Mouse (Mus musculus): ENCODE measurements around the gene Irgm1.

DNA sequence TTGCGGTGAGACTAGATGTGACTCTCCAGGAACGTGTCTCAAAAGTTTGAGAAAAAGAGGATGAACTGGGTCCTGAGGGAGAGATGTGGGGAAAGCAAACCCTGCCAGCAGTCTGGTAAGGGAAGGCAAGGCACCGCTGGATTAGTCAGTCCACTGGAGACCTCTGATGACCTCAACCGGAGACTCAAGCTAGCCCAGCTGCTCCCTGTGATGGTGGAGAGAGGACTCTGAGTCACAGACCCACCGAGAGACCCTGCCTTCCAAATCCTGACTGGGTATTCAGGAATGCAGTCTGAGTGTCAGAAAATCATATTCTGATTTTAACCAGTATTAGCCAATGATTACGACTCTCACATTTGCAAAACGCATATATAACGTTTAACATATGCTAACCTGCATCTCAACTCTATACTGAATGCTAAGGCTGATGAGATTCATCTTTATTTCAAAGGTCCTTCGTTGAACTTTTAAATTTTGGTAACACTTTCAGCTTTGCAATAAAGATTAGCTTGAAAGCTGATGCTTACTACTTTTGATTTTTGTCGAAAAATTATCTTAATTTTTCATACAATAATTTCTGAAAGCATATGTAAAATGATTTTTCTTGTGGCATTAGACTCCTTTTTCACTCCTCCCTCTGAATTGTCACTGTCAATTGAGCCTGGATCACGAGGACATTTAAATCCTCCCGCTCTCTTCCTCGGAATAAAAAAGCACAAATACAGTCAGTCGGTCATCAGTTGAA is 48.5 kb downstream of the Irgm1 start:
- no peak for TF ChIP-seq POLR2A (IDR thresholded peaks at IDR 0.05; ENCODE audit: control insufficient read depth, extremely low read depth, insufficient read depth, low read length, poor library complexity)
- no peak for TF ChIP-seq CTCF (IDR thresholded peaks at IDR 0.05; ENCODE audit: borderline replicate concordance, control insufficient read depth, extremely low read depth, insufficient read depth, low read length, poor library complexity)

Measured in thymus, adult 2 months (tissue).